9 mouse cellular contexts compared by ENCODE assay signal in the genomic region with DNA sequence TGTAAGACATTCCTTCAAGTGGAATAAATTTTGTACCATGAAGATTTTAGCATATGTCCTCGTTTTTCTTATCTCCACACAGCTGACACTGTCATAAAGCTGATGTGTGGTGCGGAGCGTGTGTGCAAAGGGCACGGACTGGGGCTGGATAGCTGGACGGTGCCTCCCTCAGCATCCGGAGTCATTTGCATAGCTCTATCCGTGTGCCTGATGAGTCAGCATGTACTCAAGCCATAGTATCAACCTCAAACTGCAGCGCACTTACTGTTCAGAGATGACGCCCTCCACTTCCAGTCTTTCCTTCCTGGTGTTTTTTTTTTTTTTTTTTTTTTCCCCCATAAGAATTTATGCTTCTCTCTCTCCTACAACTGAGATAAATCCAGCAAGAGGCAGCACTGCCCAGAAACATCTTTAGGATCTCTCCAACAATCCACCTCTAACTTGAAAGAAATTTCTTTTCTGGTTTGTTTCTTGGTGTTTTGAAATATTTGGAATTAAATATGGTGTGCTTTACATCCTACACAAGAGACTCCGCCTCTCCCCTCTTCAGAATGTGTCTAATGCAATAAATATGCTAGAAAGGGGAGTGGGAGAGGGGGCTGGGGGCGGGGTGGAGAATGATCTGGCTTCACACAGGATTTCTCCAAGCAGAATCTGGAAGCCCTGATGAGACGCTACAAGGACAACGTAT. TPM values are rescaled to one million over a fixed set of nuclear protein-coding genes. Genes with fewer than 3 reads are reported as not detected.
DNase-seq lines count a peak whose midpoint lies in the region; ATAC-seq and TF ChIP-seq lines count a peak whose summit lies in the region.
"Had no signal": no experiment of that assay in that cellular context is flagged by ENCODE, and none has a peak within 500 bp of the region (broad histone marks: within the 10 kb centered on the region; RNA-seq: fewer than 3 reads in every experiment).

No protein-coding gene starts in this region.

- H3K27ac ChIP-seq in lung, embryonic 14.5 days (ENCODE audit: low read depth), result 0 out of 2 replicates have a peak overlapping the region, but pooled peaks have one; percentile 48
- no peak overlapping the region for H3K27ac ChIP-seq in neural tube, embryonic 15.5 days (replicated peaks)
- H3K27ac ChIP-seq in left cerebral cortex, adult 2 months, result no peak overlapping the region

- DNase-seq in lung, embryonic 14.5 days, result peak; percentile 67
- DNase-seq in lung, postnatal 36 days, result no peak
- peak; percentile 25 to 47 for DNase-seq in adrenal gland, postnatal 36 days
- DNase-seq in kidney, postnatal 10 days, result peak; percentile 60
- no peak for DNase-seq in right cerebral cortex, postnatal 36 days (ENCODE audit: low spot score in 2 of 2)
- DNase-seq in left cerebral cortex, adult 2 months (ENCODE audit: extremely low spot score in 1 of 2, low spot score in 2 of 2), result no peak
- DNase-seq in testis, postnatal 14 days (ENCODE audit: low spot score), result no peak
- DNase-seq: cerebellum, postnatal 25 days had no signal

- intact Hi-C loops in left cerebral cortex, adult 2 months (cut with DNase I), result no loop called here

- 22% methylated on average over 13 of the region's 13 CpGs for WGBS in lung, embryonic 14.5 days
- WGBS in neural tube, embryonic 15.5 days, result 27% methylated on average over 13 of the region's 13 CpGs

- H3K9me3 ChIP-seq in lung, embryonic 14.5 days (ENCODE audit: low read depth, low read length), result no peaks in the 10 kb centered on the region
- H3K9me3 ChIP-seq in neural tube, embryonic 15.5 days (replicated peaks), result no peaks in the 10 kb centered on the region

- H3K27me3 ChIP-seq in lung, embryonic 14.5 days (ENCODE audit: insufficient read depth, low read length), result no peaks in the 10 kb centered on the region
- no peaks in the 10 kb centered on the region for H3K27me3 ChIP-seq in neural tube, embryonic 15.5 days (replicated peaks)

- H3K4me1 ChIP-seq in lung, embryonic 14.5 days (ENCODE audit: insufficient read depth), result peaks cover 20% of the 10 kb centered on the region; the same call in 1 of the 2 replicates
- H3K4me1 ChIP-seq in neural tube, embryonic 15.5 days, result peaks cover 19% of the 10 kb centered on the region

- ATAC-seq in lung, embryonic 14.5 days (ENCODE audit: insufficient read depth), result peak; percentile 62; the same call in 1 of the 2 replicates
- no peak for ATAC-seq in neural tube, embryonic 15.5 days (ENCODE audit: low FRiP score)

- no peak overlapping the region for H3K9ac ChIP-seq in lung, embryonic 14.5 days
- H3K9ac ChIP-seq in neural tube, embryonic 15.5 days (replicated peaks), result no peak overlapping the region

- H3K4me3 ChIP-seq in lung, embryonic 14.5 days (ENCODE audit: low read depth, low read length), result no peak overlapping the region
- no peak overlapping the region for H3K4me3 ChIP-seq in neural tube, embryonic 15.5 days (replicated peaks)
- no peak overlapping the region for H3K4me3 ChIP-seq in left cerebral cortex, adult 2 months

- no peaks in the 10 kb centered on the region for H3K36me3 ChIP-seq in lung, embryonic 14.5 days (ENCODE audit: insufficient read depth)
- H3K36me3 ChIP-seq in neural tube, embryonic 15.5 days, result no peaks in the 10 kb centered on the region

- TF ChIP-seq CTCF in lung, embryonic 14.5 days (IDR thresholded peaks at IDR 0.05; ENCODE audit: low read depth), result no peak
- TF ChIP-seq CTCF in left cerebral cortex, adult 2 months (IDR thresholded peaks at IDR 0.05), result no peak

- peak overlapping the region; percentile 41 for H3K4me2 ChIP-seq in lung, embryonic 14.5 days
- peak overlapping the region; percentile 30; the same call in 1 of the 2 replicates for H3K4me2 ChIP-seq in neural tube, embryonic 15.5 days

RNA-seq across cellular contexts. Expression of gene Blmh, which starts 7.9 kb away (rescaled TPM):
- polyA plus RNA-seq in lung, embryonic 14.5 days (2014; fragmentation: Nextera tagmentation; extraction: Ambion mirVana), result 155 and 160 TPM in 2 replicates
- 10 to 100 TPM; 45.2 to 57.2 TPM for total RNA-seq in adrenal gland, postnatal 36 days (2021)
- polyA plus RNA-seq in neural tube, embryonic 15.5 days (2015; fragmentation: Nextera tagmentation; extraction: Ambion mirVana), result 133 and 138 TPM in 2 replicates
- total RNA-seq in left cerebral cortex, adult 2 months (2021), result 10 to 100 TPM; 52.4 to 58.8 TPM

RNA-seq across cellular contexts. Expression of gene Tmigd1, which starts 14.7 kb away (rescaled TPM):
- 0.13 TPM in 1 of 2 replicates, not detected in the other for polyA plus RNA-seq in lung, embryonic 14.5 days (2014; fragmentation: Nextera tagmentation; extraction: Ambion mirVana)
- total RNA-seq in adrenal gland, postnatal 36 days (2021), result 1 to 10 TPM in 1 of 2 experiments, under 1 TPM in 1; 0.66 to 1.1 TPM
- 0.18 TPM in 1 of 2 replicates, not detected in the other for polyA plus RNA-seq in neural tube, embryonic 15.5 days (2015; fragmentation: Nextera tagmentation; extraction: Ambion mirVana)
- total RNA-seq in left cerebral cortex, adult 2 months (2021), result not detected

Comparison
In these comparisons a context has a peak if more than half of its experiments do, and no peak if none do; other contexts are left out.
1. DNase-seq: peak in lung, embryonic 14.5 days (single experiment), adrenal gland, postnatal 36 days (2 of 2) and kidney, postnatal 10 days (single experiment); none in lung, postnatal 36 days (single experiment), right cerebral cortex, postnatal 36 days (0 of 2), left cerebral cortex, adult 2 months (0 of 2) and testis, postnatal 14 days (single experiment).